Mouse (Mus musculus) intestine, embryonic 14.5 days (tissue): ENCODE measurements around the gene Apoe. TPM values are rescaled to one million over a fixed set of nuclear protein-coding genes. Genes with fewer than 3 reads are reported as not detected.
"Not testable (repeated sequence)": the region's sequence is repeated elsewhere in the genome, so short reads cannot be mapped to it uniquely, and the experiment has no call there.

Experiments
- ATAC-seq: fragments of 200-750 bp; cut with Nextera tagmentation; replicated peaks from 2 replicates; pipeline ENCODE4 v1.8.0; 2017; ENCODE audit warnings: low read depth, moderate number of reproducible peaks, moderate TSS enrichment, moderate library complexity; ENCODE audit not compliant: low FRiP score, low TSS enrichment
- DNase-seq: peaks from one replicate; pipeline ENCODE4 v3.0.0-alpha.2; 2018; ENCODE audit warnings: low spot score
- H3K27ac ChIP-seq: fragments of 300-500 bp; sonication (generic); 2 replicates; pipeline ENCODE4 v1.5.1; 2014; ENCODE audit warnings: low read depth, mild to moderate bottlenecking, control low read depth
- H3K27me3 ChIP-seq: fragments of 300-500 bp; sonication (generic); replicated peaks from 2 replicates; pipeline ENCODE4 v1.6.1; 2014; ENCODE audit warnings: low read length, control low read depth; ENCODE audit not compliant: control insufficient read depth, insufficient read depth
- H3K36me3 ChIP-seq: fragments of 300-500 bp; sonication (generic); 2 replicates; pipeline ENCODE4 v1.6.1; 2014; ENCODE audit warnings: low read length, control low read depth; ENCODE audit not compliant: control insufficient read depth, insufficient read depth
- H3K4me1 ChIP-seq: fragments of 300-500 bp; sonication (generic); replicated peaks from 2 replicates; pipeline ENCODE4 v1.6.1; 2014; ENCODE audit warnings: low read length, control low read depth, mixed read lengths; ENCODE audit not compliant: control insufficient read depth, insufficient read depth
- H3K4me2 ChIP-seq: fragments of 300-500 bp; sonication (generic); 2 replicates; pipeline ENCODE4 v1.6.1; 2014; ENCODE audit warnings: low read length
- H3K4me3 ChIP-seq: fragments of 300-500 bp; sonication (generic); 2 replicates; pipeline ENCODE4 v1.5.1; 2014; ENCODE audit warnings: low read depth, low read length, control low read depth, mixed read lengths
- H3K9ac ChIP-seq: fragments of 300-500 bp; sonication (generic); 2 replicates; pipeline ENCODE4 v1.6.1; 2014; ENCODE audit warnings: mild to moderate bottlenecking, low read length
- H3K9me3 ChIP-seq: fragments of 300-500 bp; sonication (generic); 2 replicates; pipeline ENCODE4 v1.6.1; 2016; ENCODE audit warnings: low read length, control low read depth; ENCODE audit not compliant: control insufficient read depth
- WGBS: fragments of 180-500 bp; shearing (Covaris S2); extraction: QIAGEN DNeasy Blood & Tissue Kit; methylation state at CpG from one replicate; pipeline ENCODE4 v1.1.7; 2014; 5-methylcytosine and 5-hydroxymethylcytosine counted together
- polyA plus RNA-seq: library from polyadenylated mRNA; unstranded; fragments of >200 nt; fragmentation: Nextera tagmentation; extraction: Ambion mirVana; gene quantifications from 2 replicates; pipeline ENCODE4 v1.2.1, GENCODE M21; 2014

Gene Apoe
- polyA plus RNA-seq, 1 experiment from 2014 or later, result 233 TPM

- no peaks in the 10 kb centered on the region for H3K27me3 ChIP-seq
- WGBS, result 47% methylated on average over 28 of the region's 28 CpGs
- peaks cover 4% of the 10 kb centered on the region for H3K4me1 ChIP-seq
- no peak within 1 kb of the TSS for H3K27ac ChIP-seq
- H3K36me3 ChIP-seq, result no peaks in the 10 kb centered on the region
- no peak within 1 kb of the TSS for H3K4me2 ChIP-seq
- ATAC-seq (no peak), DNase-seq (no peak)
- H3K9ac ChIP-seq, result 0 out of 2 replicates have a peak within 1 kb of the TSS, but pooled peaks have one; percentile 0
- H3K4me3 ChIP-seq, result no peak within 1 kb of the TSS
- no peaks in the 10 kb centered on the region for H3K9me3 ChIP-seq
These were observed 6.8 kb downstream of the Apoe start, which contains the start of gene Apoc1 for GRCm38 (mm10) chr7:19691873-19692865. Gene Apoc1 (minus strand): TSS chr7:19692660.

- Histone ChIP-seq H3K9me3 (no peaks in the 10 kb centered on the region), H3K4me3 (no peak overlapping the region), H3K36me3 (no peaks in the 10 kb centered on the region), H3K4me2 (no peak overlapping the region), H3K27ac (no peak overlapping the region), H3K27me3 (no peaks in the 10 kb centered on the region), H3K9ac (no peak overlapping the region), H3K4me1 (peaks cover 4% of the 10 kb centered on the region)
- 74% methylated on average over 6 of the region's 6 CpGs for WGBS
- DNase-seq, result no peak
- no peak for ATAC-seq
These were observed 7.6 kb downstream of the Apoe start for GRCm38 (mm10) chr7:19691434-19691833.

GRCm38 (mm10) chr7:19690845-19691244 is 8.1 kb downstream of the Apoe start:
- Histone ChIP-seq H3K36me3 (no peaks in the 10 kb centered on the region), H3K27me3 (no peaks in the 10 kb centered on the region), H3K4me1 (peaks cover 4% of the 10 kb centered on the region), H3K4me2 (no peak overlapping the region), H3K4me3 (no peak overlapping the region), H3K9ac (no peak overlapping the region), H3K27ac (no peak overlapping the region), H3K9me3 (no peaks in the 10 kb centered on the region)
- ATAC-seq (no peak), DNase-seq (no peak)
- WGBS, result 84% methylated on average over 4 of the region's 4 CpGs

DNA sequence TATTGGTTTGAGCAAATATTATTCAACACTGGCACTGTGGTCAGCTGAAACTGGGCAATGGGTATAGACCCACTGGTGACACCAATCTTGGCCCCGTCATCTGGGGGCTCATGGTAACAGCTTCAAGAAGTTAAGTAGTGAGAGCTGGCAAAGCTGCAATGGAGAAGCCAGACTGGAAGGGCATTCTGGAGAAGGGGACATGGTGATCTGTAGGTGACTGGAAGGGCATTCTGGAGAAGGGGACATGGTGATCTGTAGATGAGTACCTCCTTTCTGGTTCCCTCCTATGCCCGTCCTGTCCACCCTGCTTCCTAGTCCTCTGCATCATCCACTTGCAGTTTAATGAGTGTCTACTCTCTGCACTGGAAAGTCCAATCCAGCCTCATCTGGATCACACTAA is 10.4 kb downstream of the Apoe start:
- no peak for ATAC-seq
- H3K9ac ChIP-seq, result no peak overlapping the region
- H3K4me2 ChIP-seq, result no peak overlapping the region
- H3K4me1 ChIP-seq, result peaks cover 4% of the 10 kb centered on the region
- H3K9me3 ChIP-seq, result no peaks in the 10 kb centered on the region
- H3K36me3 ChIP-seq, result no peaks in the 10 kb centered on the region
- H3K4me3 ChIP-seq, result no peak overlapping the region
- no peaks in the 10 kb centered on the region for H3K27me3 ChIP-seq
- DNase-seq, result no peak
- no peak overlapping the region for H3K27ac ChIP-seq
- WGBS, result 94% methylated on average over 2 of the region's 2 CpGs

GRCm38 (mm10) chr7:19688101-19688500 is 10.9 kb downstream of the Apoe start:
- H3K9me3 ChIP-seq, result no peaks in the 10 kb centered on the region
- H3K4me2 ChIP-seq, result no peak overlapping the region
- DNase-seq, result no peak
- ATAC-seq, result no peak
- no peak overlapping the region for H3K9ac ChIP-seq
- 91% methylated on average over 10 of the region's 10 CpGs for WGBS
- no peaks in the 10 kb centered on the region for H3K36me3 ChIP-seq
- H3K4me1 ChIP-seq, result no peaks in the 10 kb centered on the region; the same call in 1 of the 2 replicates
- no peaks in the 10 kb centered on the region for H3K27me3 ChIP-seq
- no peak overlapping the region for H3K4me3 ChIP-seq
- no peak overlapping the region for H3K27ac ChIP-seq

GRCm38 (mm10) chr7:19686927-19687583 is 11.9 kb downstream of the Apoe start:
- not testable (repeated sequence) for DNase-seq, H3K27me3 ChIP-seq, H3K4me3 ChIP-seq, H3K9ac ChIP-seq, H3K9me3 ChIP-seq, H3K4me2 ChIP-seq, H3K27ac ChIP-seq, H3K4me1 ChIP-seq, H3K36me3 ChIP-seq, ATAC-seq
- WGBS, result 74% methylated on average over 8 of the region's 8 CpGs

DNA sequence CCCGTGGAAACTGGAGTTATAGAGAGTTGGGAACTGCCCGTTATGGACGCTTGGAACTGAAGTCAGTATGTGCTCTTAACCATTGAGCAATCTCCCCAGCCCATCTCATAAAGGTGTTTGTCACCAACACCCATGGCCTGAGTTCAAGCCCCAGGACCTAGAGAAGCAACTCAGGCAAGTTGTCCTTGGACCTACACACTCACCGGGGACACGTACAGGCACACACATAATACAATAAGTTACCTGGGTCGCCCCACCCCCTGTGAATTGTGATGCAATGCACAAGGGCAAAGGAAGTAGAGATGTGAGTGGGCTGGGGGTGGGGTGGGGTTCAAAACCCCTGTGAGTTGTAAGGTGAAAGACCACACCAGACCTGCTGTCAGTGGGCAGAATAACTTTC is 12.5 kb downstream of the Apoe start:
- Histone ChIP-seq H3K9me3 (no peaks in the 10 kb centered on the region), H3K36me3 (no peaks in the 10 kb centered on the region), H3K4me1 (no peaks in the 10 kb centered on the region), H3K4me2 (no peak overlapping the region), H3K9ac (no peak overlapping the region), H3K27me3 (no peaks in the 10 kb centered on the region), H3K4me3 (no peak overlapping the region), H3K27ac (no peak overlapping the region)
- ATAC-seq (no peak), DNase-seq (no peak)
- 79% methylated on average over 6 of the region's 6 CpGs for WGBS

DNA sequence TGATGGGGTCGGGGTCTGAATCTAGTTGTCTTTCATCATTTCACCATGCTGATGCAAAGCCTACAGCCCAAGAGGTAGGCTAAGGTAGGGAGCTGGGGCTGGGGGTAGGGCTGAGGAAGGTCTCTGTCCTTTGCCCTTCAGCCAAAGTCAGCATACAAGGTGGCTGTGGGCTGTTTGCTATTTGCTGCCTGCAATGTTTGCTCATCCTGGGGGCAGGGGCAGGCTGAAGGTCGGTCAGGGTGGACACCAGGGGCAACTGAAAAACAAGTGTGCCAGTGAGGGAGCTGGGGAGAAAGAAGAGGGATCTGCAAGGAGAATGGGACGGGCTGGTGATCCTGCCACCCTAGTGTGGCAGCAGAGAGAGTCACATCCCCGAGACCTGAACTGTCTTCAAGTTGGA is 13.6 kb downstream of the Apoe start:
- Histone ChIP-seq H3K36me3 (no peaks in the 10 kb centered on the region), H3K4me1 (no peaks in the 10 kb centered on the region), H3K9me3 (no peaks in the 10 kb centered on the region), H3K4me2 (no peak overlapping the region), H3K27ac (no peak overlapping the region), H3K27me3 (no peaks in the 10 kb centered on the region), H3K4me3 (no peak overlapping the region), H3K9ac (no peak overlapping the region)
- WGBS, result 50% methylated on average over 4 of the region's 4 CpGs
- no peak for DNase-seq
- ATAC-seq, result no peak
